Mouse (Mus musculus) adrenal gland, adult 10 weeks (tissue): ENCODE measurements around the gene Cox7a2l. TPM values are rescaled to one million over a fixed set of nuclear protein-coding genes. Genes with fewer than 3 reads are reported as not detected.

Source experiments
- polyA plus RNA-seq: library from polyadenylated mRNA; stranded (reverse); fragments of 350-450 nt; fragmentation: Illumina TruSeq; extraction: RNeasy Lipid Tissue Mini Kit (QIAGEN cat#74804); gene quantifications from one replicate; pipeline ENCODE4 v1.2.3, GENCODE M21; 2014; ENCODE audit warnings: low read depth, low replicate concordance

Gene Cox7a2l
- polyA plus RNA-seq: 258 TPM

DNA sequence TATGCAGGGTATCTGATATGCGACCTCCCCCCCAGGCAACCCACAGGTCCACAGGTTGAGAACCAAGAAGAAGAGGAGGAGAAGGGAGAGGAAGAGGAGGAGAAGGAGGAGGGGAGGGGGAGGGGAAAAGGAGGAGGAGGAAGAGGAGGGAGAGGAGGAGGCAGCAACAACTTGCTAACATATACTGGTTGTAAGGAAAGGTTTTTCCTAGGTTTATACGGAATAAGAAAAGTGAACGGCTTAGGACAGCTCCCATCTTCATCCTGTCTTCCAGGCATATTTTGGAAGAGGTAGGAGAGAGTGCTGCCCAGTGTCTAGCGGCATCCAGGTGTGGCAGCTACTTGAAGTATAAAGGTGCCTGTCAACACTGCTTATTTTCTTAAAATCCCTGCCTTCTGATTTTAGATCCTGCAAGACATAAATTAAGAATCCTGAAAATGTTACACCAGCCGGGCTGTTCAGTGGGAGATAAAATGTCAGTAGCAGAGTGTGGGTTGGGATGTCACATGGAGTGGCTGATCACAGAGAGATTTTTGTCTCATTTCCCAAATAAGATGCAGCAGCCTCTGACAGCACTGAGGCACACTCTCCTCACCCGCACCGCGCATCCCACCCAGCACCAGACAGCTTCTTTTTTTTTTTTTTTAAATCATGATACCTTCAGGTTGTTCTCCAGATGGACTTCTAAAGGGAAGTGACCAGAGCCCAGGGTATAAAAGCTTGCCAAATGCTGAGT is at the start of gene Cox7a2l:
Gene Cox7a2l, minus strand, starts transcription at position 51 of the 736 bp plus-strand sequence.

Other genes with a start within 250 kb of the Cox7a2l start
- 41.6 TPM for gene Eml4, start 166.4 kb downstream of the Cox7a2l start, polyA plus RNA-seq
- 2.4 TPM for gene Kcng3, start 114.6 kb upstream of the Cox7a2l start, polyA plus RNA-seq
- gene Mta3, start 188.8 kb upstream of the Cox7a2l start, polyA plus RNA-seq: 35.7 TPM